Mouse (Mus musculus): ENCODE measurements around the gene Dnajb3.
"Not testable (repeated sequence)": the region's sequence is repeated elsewhere in the genome, so short reads cannot be mapped to it uniquely, and the experiment has no call there.

- not testable (repeated sequence) for TF ChIP-seq POLR2A (IDR thresholded peaks at IDR 0.05; ENCODE audit: borderline replicate concordance, extremely low read depth, low read depth, low read length); CTCF (IDR thresholded peaks at IDR 0.05; ENCODE audit: insufficient read depth, low read length)
Observed at GRCm38 (mm10) chr1:88225301-88225700, 19.7 kb upstream of the Dnajb3 start.

Data from lung, adult 2 months (tissue).